Mouse (Mus musculus) lung, embryonic 14.5 days (tissue): ENCODE data around the gene Pth2r. TPM values are rescaled to one million over a fixed set of nuclear protein-coding genes. Genes with fewer than 3 reads are reported as not detected.
A peak's percentile ranks its signal among the peaks of the same experiment; 100 is the strongest.

Experiments used
- ATAC-seq: fragments of 200-750 bp; cut with Nextera tagmentation; 2 replicates; pipeline ENCODE4 v1.8.0; 2017; ENCODE audit warnings: mild to moderate bottlenecking, moderate TSS enrichment, moderate library complexity; ENCODE audit not compliant: insufficient read depth
- DNase-seq: peaks from one replicate; pipeline ENCODE4 v3.0.0-alpha.2; 2015
- H3K27ac ChIP-seq: fragments of 300-500 bp; sonication (generic); 2 replicates; pipeline ENCODE4 v1.5.1; 2014; ENCODE audit warnings: low read depth, mild to moderate bottlenecking, moderate library complexity
- H3K27me3 ChIP-seq: fragments of 300-500 bp; sonication (generic); 2 replicates; pipeline ENCODE4 v1.6.1; 2014; ENCODE audit warnings: low read length, control low read depth; ENCODE audit not compliant: insufficient read depth
- H3K36me3 ChIP-seq: fragments of 300-500 bp; sonication (generic); 2 replicates; pipeline ENCODE4 v1.6.1; 2014; ENCODE audit warnings: control low read depth; ENCODE audit not compliant: insufficient read depth
- H3K4me1 ChIP-seq: fragments of 300-500 bp; sonication (generic); 2 replicates; pipeline ENCODE4 v1.6.1; 2014; ENCODE audit warnings: antibody characterized with exemption, control low read depth; ENCODE audit not compliant: insufficient read depth
- H3K4me2 ChIP-seq: fragments of 300-500 bp; sonication (generic); 2 replicates; pipeline ENCODE4 v1.6.1; 2014; ENCODE audit warnings: mild to moderate bottlenecking
- H3K4me3 ChIP-seq: fragments of 300-500 bp; sonication (generic); 2 replicates; pipeline ENCODE4 v1.5.1; 2014; ENCODE audit warnings: low read depth, low read length
- H3K9ac ChIP-seq: fragments of 300-500 bp; sonication (generic); 2 replicates; pipeline ENCODE4 v1.6.1; 2014
- H3K9me3 ChIP-seq: fragments of 300-500 bp; sonication (generic); 2 replicates; pipeline ENCODE4 v1.6.1; 2016; ENCODE audit warnings: low read depth, low read length, control low read depth
- CTCF ChIP-seq: IDR thresholded peaks from 2 replicates; pipeline ENCODE4 v1.5.1; 2016; ENCODE audit warnings: antibody characterized with exemption, low read depth
- WGBS: fragments of 180-500 bp; shearing (Covaris S2); extraction: QIAGEN DNeasy Blood & Tissue Kit; methylation state at CpG from one replicate; pipeline ENCODE4 v1.1.7; 2014; 5-methylcytosine and 5-hydroxymethylcytosine counted together
- polyA plus RNA-seq: library from polyadenylated mRNA; unstranded; fragments of >200 nt; fragmentation: Nextera tagmentation; extraction: Ambion mirVana; gene quantifications from 2 replicates; pipeline ENCODE4 v1.2.1, GENCODE M21; 2014

Gene Pth2r
- polyA plus RNA-seq, 1 experiment from 2014 or later: not detected

- Histone ChIP-seq H3K4me3 (peak overlapping the region; percentile 28; the same call in 1 of the 2 replicates), H3K27me3 (peaks cover 12% of the 10 kb centered on the region), H3K27ac (no peak overlapping the region), H3K9me3 (no peaks in the 10 kb centered on the region), H3K4me2 (peak overlapping the region; percentile 67), H3K36me3 (no peaks in the 10 kb centered on the region), H3K9ac (no peak overlapping the region), H3K4me1 (no peaks in the 10 kb centered on the region)
- 12% methylated on average over 7 of the region's 7 CpGs for WGBS
- 0 out of 2 replicates have a peak, but pooled peaks have one; percentile 35 for ATAC-seq
- peak; percentile 86 for DNase-seq
- peak; percentile 55 for TF ChIP-seq CTCF
These were observed 30.3 kb downstream of the Pth2r start for GRCm38 (mm10) chr1:65312118-65312517.

- H3K4me2 ChIP-seq: no peak overlapping the region
- no peaks in the 10 kb centered on the region for H3K4me1 ChIP-seq
- no peak for ATAC-seq
- WGBS: 56% methylated on average over 2 of the region's 2 CpGs
- peak; percentile 36 for TF ChIP-seq CTCF
- H3K27me3 ChIP-seq: peaks cover 12% of the 10 kb centered on the region
- no peak overlapping the region for H3K9ac ChIP-seq
- no peak overlapping the region for H3K4me3 ChIP-seq
- no peaks in the 10 kb centered on the region for H3K36me3 ChIP-seq
- H3K9me3 ChIP-seq: no peaks in the 10 kb centered on the region
- peak; percentile 18 for DNase-seq
- no peak overlapping the region for H3K27ac ChIP-seq
These were observed 31.0 kb downstream of the Pth2r start for GRCm38 (mm10) chr1:65312896-65313295.

GRCm38 (mm10) chr1:65314054-65315021 is 32.5 kb downstream of the Pth2r start:
- WGBS: 66% methylated on average over 13 of the region's 13 CpGs
- TF ChIP-seq CTCF: no peak
- no peak for ATAC-seq

GRCm38 (mm10) chr1:65315022-65315407 is 33.2 kb downstream of the Pth2r start:
- no peak overlapping the region for H3K9ac ChIP-seq
- no peaks in the 10 kb centered on the region for H3K36me3 ChIP-seq
- H3K4me2 ChIP-seq: no peak overlapping the region
- DNase-seq (no peak), ATAC-seq (no peak)
- H3K4me1 ChIP-seq: no peaks in the 10 kb centered on the region
- H3K4me3 ChIP-seq: no peak overlapping the region
- WGBS: 74% methylated on average over 8 of the region's 8 CpGs
- no peaks in the 10 kb centered on the region for H3K9me3 ChIP-seq
- no peak for TF ChIP-seq CTCF
- H3K27ac ChIP-seq: no peak overlapping the region
- H3K27me3 ChIP-seq: peaks cover 12% of the 10 kb centered on the region

More at GRCm38 (mm10) chr1:65314054-65315021, 32.5 kb downstream of the Pth2r start:
- DNase-seq: no peak
- no peaks in the 10 kb centered on the region for H3K9me3 ChIP-seq
- H3K27ac ChIP-seq: no peak overlapping the region
- peaks cover 12% of the 10 kb centered on the region for H3K27me3 ChIP-seq
- H3K4me3 ChIP-seq: no peak overlapping the region
- no peak overlapping the region for H3K9ac ChIP-seq
- no peak overlapping the region for H3K4me2 ChIP-seq
- no peaks in the 10 kb centered on the region for H3K36me3 ChIP-seq
- H3K4me1 ChIP-seq: no peaks in the 10 kb centered on the region

GRCm38 (mm10) chr1:65334026-65334425 is 52.2 kb downstream of the Pth2r start:
- 87% methylated on average over 5 of the region's 5 CpGs for WGBS
- ATAC-seq: no peak
- no peak for TF ChIP-seq CTCF

GRCm38 (mm10) chr1:65337768-65338167 is 55.9 kb downstream of the Pth2r start:
- no peak overlapping the region for H3K27ac ChIP-seq
- no peaks in the 10 kb centered on the region for H3K36me3 ChIP-seq
- H3K4me1 ChIP-seq: no peaks in the 10 kb centered on the region
- 76% methylated on average over 2 of the region's 2 CpGs for WGBS
- H3K4me3 ChIP-seq: no peak overlapping the region
- no peak for TF ChIP-seq CTCF
- no peaks in the 10 kb centered on the region for H3K9me3 ChIP-seq
- H3K9ac ChIP-seq: no peak overlapping the region
- H3K27me3 ChIP-seq: no peaks in the 10 kb centered on the region
- DNase-seq (no peak), ATAC-seq (no peak)
- no peak overlapping the region for H3K4me2 ChIP-seq

More at GRCm38 (mm10) chr1:65334026-65334425, 52.2 kb downstream of the Pth2r start:
- Histone ChIP-seq H3K27ac (no peak overlapping the region), H3K4me2 (no peak overlapping the region), H3K4me1 (no peaks in the 10 kb centered on the region), H3K27me3 (no peaks in the 10 kb centered on the region), H3K36me3 (no peaks in the 10 kb centered on the region), H3K9ac (no peak overlapping the region), H3K9me3 (no peaks in the 10 kb centered on the region), H3K4me3 (no peak overlapping the region)
- no peak for DNase-seq

- ATAC-seq: no peak
- Histone ChIP-seq H3K9me3 (no peaks in the 10 kb centered on the region), H3K4me2 (no peak overlapping the region), H3K27me3 (no peaks in the 10 kb centered on the region), H3K27ac (no peak overlapping the region), H3K4me3 (no peak overlapping the region), H3K4me1 (no peaks in the 10 kb centered on the region), H3K9ac (no peak overlapping the region), H3K36me3 (no peaks in the 10 kb centered on the region)
- 47% methylated on average over 2 of the region's 2 CpGs for WGBS
- DNase-seq: no peak
- TF ChIP-seq CTCF: no peak
These were observed 58.4 kb downstream of the Pth2r start for GRCm38 (mm10) chr1:65340240-65340639.
